Mouse (Mus musculus): ENCODE measurements around the gene Pou2f1. TPM values are rescaled to one million over a fixed set of nuclear protein-coding genes. Genes with fewer than 3 reads are reported as not detected.

Gene Pou2f1
- polyA plus RNA-seq, 1 experiment, result 11.0 TPM

DNA sequence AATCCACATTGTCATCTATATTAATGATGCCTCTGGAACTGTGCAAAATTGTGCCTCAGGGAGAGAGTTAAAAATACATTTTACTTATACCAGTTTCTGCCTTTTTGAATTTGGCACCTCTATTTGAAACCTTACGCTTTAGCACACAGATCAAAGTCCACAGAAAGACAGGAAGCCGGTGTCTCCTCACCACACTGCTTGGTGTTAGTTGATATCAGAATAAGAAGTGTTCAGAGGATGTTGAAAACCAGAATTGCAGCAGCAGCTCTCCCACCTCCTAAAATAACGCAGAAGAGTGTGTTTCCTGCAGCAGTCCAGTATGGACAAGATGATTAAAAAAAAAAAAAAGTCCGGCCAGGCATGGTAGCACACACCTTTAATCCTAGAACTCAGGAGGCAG is 13.8 kb upstream of the Pou2f1 start:
- WGBS, result 85% methylated on average over 4 of the region's 4 CpGs

DNA sequence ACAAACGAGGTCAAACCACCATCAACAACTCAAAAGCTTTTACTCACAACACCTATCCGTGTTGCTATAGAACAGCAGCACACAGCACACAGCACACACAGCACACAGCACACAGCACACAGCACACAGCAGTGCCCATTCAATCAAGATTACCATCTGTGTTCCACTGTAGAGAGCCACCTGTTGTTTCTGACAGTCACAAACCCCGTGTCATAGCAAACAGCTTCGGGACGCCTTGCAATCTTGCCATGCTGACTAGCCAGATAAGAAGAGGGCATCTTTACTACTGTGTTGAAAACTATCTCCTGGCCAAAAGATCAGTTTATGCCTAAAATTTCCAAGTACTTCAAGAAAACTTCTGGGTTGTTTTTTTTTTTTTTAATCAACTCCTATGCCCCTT is 12.1 kb upstream of the Pou2f1 start:
- 29% methylated on average over 5 of the region's 5 CpGs for WGBS
- TF ChIP-seq POLR2A (IDR thresholded peaks at IDR 0.05; ENCODE audit: borderline replicate concordance, insufficient read depth, low read length) (no peak), CTCF (IDR thresholded peaks at IDR 0.05; ENCODE audit: borderline replicate concordance, insufficient read depth, low read depth, low read length) (no peak)
- no peaks in the 10 kb centered on the region for H3K27me3 ChIP-seq (ENCODE audit: control insufficient read depth, insufficient read depth, low read length)
- H3K27ac ChIP-seq (ENCODE audit: insufficient read depth, low read length), result no peak overlapping the region
- H3K4me3 ChIP-seq (replicated peaks; ENCODE audit: insufficient read depth, low read depth, low read length), result no peak overlapping the region
- no peaks in the 10 kb centered on the region for H3K4me1 ChIP-seq (ENCODE audit: control insufficient read depth, insufficient read depth, low read length)
- DNase-seq, result no peak

More for the DNA sequence above, 13.8 kb upstream of the Pou2f1 start:
- TF ChIP-seq CTCF (IDR thresholded peaks at IDR 0.05; ENCODE audit: borderline replicate concordance, insufficient read depth, low read depth, low read length) (no peak), POLR2A (IDR thresholded peaks at IDR 0.05; ENCODE audit: borderline replicate concordance, insufficient read depth, low read length) (no peak)
- no peak for DNase-seq
- Histone ChIP-seq H3K27ac (ENCODE audit: insufficient read depth, low read length) (no peak overlapping the region), H3K4me1 (ENCODE audit: control insufficient read depth, insufficient read depth, low read length) (no peaks in the 10 kb centered on the region), H3K27me3 (ENCODE audit: control insufficient read depth, insufficient read depth, low read length) (no peaks in the 10 kb centered on the region), H3K4me3 (replicated peaks; ENCODE audit: insufficient read depth, low read depth, low read length) (no peak overlapping the region)

DNA sequence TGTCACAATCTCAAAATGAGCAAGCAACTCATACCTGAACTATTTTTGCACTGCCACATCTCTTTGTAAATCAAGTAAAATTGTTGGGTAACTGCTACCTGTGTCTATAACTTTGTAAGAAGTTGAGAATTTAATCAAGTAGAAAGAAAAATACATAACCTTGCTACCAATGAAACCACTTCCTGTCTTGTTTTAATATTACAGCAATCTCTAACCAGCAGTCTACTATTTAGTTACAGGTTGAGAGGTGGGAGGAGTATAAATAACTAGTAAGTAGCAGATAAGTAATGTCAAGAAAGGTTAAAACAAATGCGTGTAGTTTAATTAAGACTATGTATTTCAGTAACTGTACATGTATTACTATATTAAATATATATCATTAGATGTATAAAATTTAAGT is 7.6 kb upstream of the Pou2f1 start:
- Histone ChIP-seq H3K4me3 (replicated peaks; ENCODE audit: insufficient read depth, low read depth, low read length) (no peak overlapping the region), H3K4me1 (ENCODE audit: control insufficient read depth, insufficient read depth, low read length) (no peaks in the 10 kb centered on the region), H3K27ac (ENCODE audit: insufficient read depth, low read length) (no peak overlapping the region), H3K27me3 (ENCODE audit: control insufficient read depth, insufficient read depth, low read length) (no peaks in the 10 kb centered on the region)
- TF ChIP-seq POLR2A (IDR thresholded peaks at IDR 0.05; ENCODE audit: borderline replicate concordance, insufficient read depth, low read length) (no peak), CTCF (IDR thresholded peaks at IDR 0.05; ENCODE audit: borderline replicate concordance, insufficient read depth, low read depth, low read length) (no peak)
- WGBS, result 90% methylated on average over 1 of the region's 1 CpGs
- no peak for DNase-seq

DNA sequence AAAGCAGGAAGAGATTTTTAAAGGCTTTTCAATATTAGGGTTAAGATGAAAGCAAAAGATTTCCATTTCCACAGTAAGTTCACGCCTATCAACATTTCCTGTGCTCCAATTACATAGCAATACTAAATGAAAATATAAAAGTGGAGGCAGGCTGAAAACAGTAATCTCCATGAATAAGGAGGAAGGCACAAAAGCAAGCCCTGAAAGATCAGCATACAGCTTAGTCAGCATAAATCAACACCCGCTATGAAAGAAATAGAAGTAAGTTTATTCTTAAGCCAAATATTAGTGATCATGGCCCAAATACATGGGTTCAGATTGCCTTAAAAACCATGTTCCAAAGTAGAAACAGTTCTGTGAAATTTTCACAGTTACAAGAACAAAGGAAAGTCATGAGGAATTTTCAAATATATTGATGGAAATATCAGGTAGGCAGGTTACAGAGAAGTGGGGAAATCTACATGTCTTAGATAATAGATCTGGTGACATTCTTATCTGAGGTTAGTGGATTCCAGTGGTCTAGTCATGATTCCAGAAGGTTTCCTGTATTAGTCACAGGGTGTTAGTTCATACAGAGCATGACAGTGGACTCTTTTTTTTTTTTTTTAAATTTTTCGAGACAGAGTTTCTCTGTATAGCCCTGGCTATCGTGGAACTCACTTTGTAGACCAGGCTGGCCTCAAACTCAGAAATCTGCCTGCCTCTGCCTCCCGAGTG is 6.3 kb upstream of the Pou2f1 start:
- Histone ChIP-seq H3K4me1 (ENCODE audit: control insufficient read depth, insufficient read depth, low read length) (no peaks in the 10 kb centered on the region), H3K27me3 (ENCODE audit: control insufficient read depth, insufficient read depth, low read length) (no peaks in the 10 kb centered on the region), H3K4me3 (replicated peaks; ENCODE audit: insufficient read depth, low read depth, low read length) (no peak overlapping the region), H3K27ac (ENCODE audit: insufficient read depth, low read length) (no peak overlapping the region)
- DNase-seq, result no peak
- TF ChIP-seq POLR2A (IDR thresholded peaks at IDR 0.05; ENCODE audit: borderline replicate concordance, insufficient read depth, low read length) (no peak), CTCF (IDR thresholded peaks at IDR 0.05; ENCODE audit: borderline replicate concordance, insufficient read depth, low read depth, low read length) (no peak)
- 89% methylated on average over 5 of the region's 5 CpGs for WGBS

GRCm38 (mm10) chr1:166007026-166007425 is 4.5 kb upstream of the Pou2f1 start:
- no peak for DNase-seq
- no peaks in the 10 kb centered on the region for H3K4me1 ChIP-seq (ENCODE audit: control insufficient read depth, insufficient read depth, low read length)
- no peaks in the 10 kb centered on the region for H3K27me3 ChIP-seq (ENCODE audit: control insufficient read depth, insufficient read depth, low read length)
- WGBS, result 82% methylated on average over 3 of the region's 3 CpGs
- no peak for TF ChIP-seq POLR2A (IDR thresholded peaks at IDR 0.05; ENCODE audit: borderline replicate concordance, insufficient read depth, low read length)
- TF ChIP-seq CTCF (IDR thresholded peaks at IDR 0.05; ENCODE audit: borderline replicate concordance, insufficient read depth, low read depth, low read length), result no peak
- no peak overlapping the region for H3K4me3 ChIP-seq (replicated peaks; ENCODE audit: insufficient read depth, low read depth, low read length)
- no peak overlapping the region for H3K27ac ChIP-seq (ENCODE audit: insufficient read depth, low read length)

DNA sequence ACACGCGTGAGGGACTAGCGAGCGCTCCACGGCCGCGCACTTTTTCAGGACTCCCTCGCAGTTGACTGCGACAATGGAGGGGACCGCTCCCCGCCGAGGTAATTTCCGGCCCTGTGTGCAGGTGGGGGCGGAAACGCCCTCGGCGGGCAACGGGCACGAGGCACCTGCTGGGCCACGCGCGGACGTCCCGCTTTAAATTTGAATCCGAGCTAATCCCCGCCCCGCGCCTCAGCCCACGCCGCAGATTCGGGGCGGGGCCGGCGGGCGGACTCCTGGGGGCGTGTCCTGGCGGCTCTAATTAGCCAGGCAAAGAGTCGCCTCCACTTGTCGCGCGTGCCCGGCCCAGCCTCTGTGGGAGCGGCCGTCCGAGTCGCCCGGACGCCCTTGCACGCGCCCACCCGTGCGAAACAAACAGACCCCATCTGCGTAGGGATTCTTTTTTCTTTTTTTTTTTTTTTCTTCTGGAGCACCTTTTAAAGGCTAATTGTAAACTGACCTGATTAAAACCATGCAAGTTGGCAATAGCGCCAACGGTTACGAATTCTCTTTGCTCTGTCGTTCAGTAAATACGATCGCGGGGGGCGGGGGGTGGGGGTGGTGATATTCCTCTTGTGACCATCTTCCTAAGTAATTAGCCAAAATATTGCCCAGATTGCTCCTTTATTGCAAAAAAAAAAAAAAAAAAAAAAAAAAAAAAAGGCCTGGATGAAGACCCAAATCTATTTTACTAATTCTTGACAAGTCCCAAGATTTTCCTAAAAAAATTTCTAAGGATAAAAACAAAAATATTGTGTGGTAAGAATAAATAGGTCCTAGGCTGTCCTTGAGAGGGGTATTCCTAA is 924 bp upstream of the Pou2f1 start:
- Histone ChIP-seq H3K4me3 (replicated peaks; ENCODE audit: insufficient read depth, low read depth, low read length) (peak overlapping the region; percentile 90), H3K4me1 (ENCODE audit: control insufficient read depth, insufficient read depth, low read length) (peaks cover 2% of the 10 kb centered on the region; the same call in 1 of the 2 replicates), H3K27me3 (ENCODE audit: control insufficient read depth, insufficient read depth, low read length) (no peaks in the 10 kb centered on the region), H3K27ac (ENCODE audit: insufficient read depth, low read length) (peak overlapping the region; percentile 24; the same call in 1 of the 2 replicates)
- TF ChIP-seq CTCF (IDR thresholded peaks at IDR 0.05; ENCODE audit: borderline replicate concordance, insufficient read depth, low read depth, low read length) (no peak), POLR2A (IDR thresholded peaks at IDR 0.05; ENCODE audit: borderline replicate concordance, insufficient read depth, low read length) (peak; percentile 49)
- peak; percentile 96 for DNase-seq
- WGBS, result under 1% methylated on average over 61 of the region's 61 CpGs

- WGBS, result 2% methylated on average over 60 of the region's 70 CpGs
- Histone ChIP-seq H3K27me3 (ENCODE audit: control insufficient read depth, insufficient read depth, low read length) (no peaks in the 10 kb centered on the region), H3K4me1 (ENCODE audit: control insufficient read depth, insufficient read depth, low read length) (peaks cover 2% of the 10 kb centered on the region; the same call in 1 of the 2 replicates), H3K27ac (ENCODE audit: insufficient read depth, low read length) (peak overlapping the region; percentile 95), H3K4me3 (replicated peaks; ENCODE audit: insufficient read depth, low read depth, low read length) (peak overlapping the region; percentile 85)
- no peak for TF ChIP-seq CTCF (IDR thresholded peaks at IDR 0.05; ENCODE audit: borderline replicate concordance, insufficient read depth, low read depth, low read length)
- no peak for TF ChIP-seq POLR2A (IDR thresholded peaks at IDR 0.05; ENCODE audit: borderline replicate concordance, insufficient read depth, low read length)
- peak in 1 of 2 experiments; percentile 58 for DNase-seq
These were observed 481 bp downstream of the Pou2f1 start for GRCm38 (mm10) chr1:166001904-166002489.

Measured in cerebellum, adult 2 months (tissue).